Mouse (Mus musculus) left cerebral cortex, adult 2 months (tissue): ENCODE results near the gene Pnkp. TPM values are rescaled to one million over a fixed set of nuclear protein-coding genes. Genes with fewer than 3 reads are reported as not detected.
"Not testable (repeated sequence)": the region's sequence is repeated elsewhere in the genome, so short reads cannot be mapped to it uniquely, and the experiment has no call there.

Experiments used
- DNase-seq, 2 experiments: peaks; one replicate each; pipeline ENCODE4 v3.0.0; 2021 to 2022; ENCODE audit warnings: low spot score in 2 of 2, mixed read lengths in 1 of 2; ENCODE audit errors: extremely low spot score in 1 of 2
- H3K27ac ChIP-seq: fragments of 200-600 bp; 2 replicates; pipeline ENCODE4 v1.8.1; 2022
- H3K4me3 ChIP-seq: fragments of 200-600 bp; 2 replicates; pipeline ENCODE4 v1.8.1; 2022
- CTCF ChIP-seq: fragments of 200-600 bp; IDR thresholded peaks from 2 replicates; pipeline ENCODE4 v1.8.1; 2022; ENCODE audit warnings: antibody characterized with exemption, mild to moderate bottlenecking, moderate library complexity
- intact Hi-C: fragments of 180-260 bp; cut with DNase I; formaldehyde crosslinking; loops from one replicate; pipeline ENCODE4 v1.15.1; 2025
- total RNA-seq, 2 experiments: library from RNA; stranded (reverse); gene quantifications; 2 replicates each; pipeline ENCODE4 v1.2.3; 2021

Gene Pnkp
- total RNA-seq, 2 experiments from 2014 or later: 27.4 to 31.2 TPM

DNA sequence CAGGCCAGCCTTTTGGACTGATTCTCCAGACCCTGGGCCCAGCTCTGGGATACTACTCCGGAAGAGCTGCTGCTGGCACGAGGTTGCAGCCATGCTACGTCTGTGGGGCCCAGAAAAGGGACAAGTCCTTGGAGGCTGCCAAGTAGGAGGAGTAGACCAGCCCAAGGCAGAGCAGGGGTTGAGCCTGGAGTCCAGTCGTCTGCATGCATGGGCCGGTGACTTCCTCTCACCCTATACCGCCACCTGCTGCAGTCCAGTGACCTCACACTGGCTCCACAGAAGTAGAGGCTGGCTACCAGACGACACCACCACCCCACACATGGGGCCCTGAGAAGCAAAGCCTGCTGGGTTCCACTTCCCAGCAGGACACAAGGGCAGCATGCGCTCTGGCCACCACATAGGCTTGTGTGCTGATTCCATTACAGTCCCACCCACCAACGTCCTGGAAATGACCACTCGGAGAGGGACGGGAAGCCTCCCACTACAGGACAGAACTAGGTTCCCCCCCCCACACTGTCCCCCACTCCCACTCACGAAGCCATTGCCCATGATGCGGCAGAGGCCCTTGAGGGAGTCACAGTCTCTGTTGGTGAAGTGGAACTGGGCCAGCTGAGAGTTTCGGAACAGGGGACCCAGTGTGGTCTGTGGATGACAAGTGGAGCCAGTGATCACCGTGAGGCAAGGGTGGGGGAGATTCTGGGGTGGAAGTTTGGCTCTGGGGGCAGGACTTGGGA lies 9.5 kb downstream of the Pnkp start:
- intact Hi-C loops: no loop called here
- TF ChIP-seq CTCF: no peak; the same call in 1 of the 2 replicates
- DNase-seq: no peak
- H3K27ac ChIP-seq: peak overlapping the region; percentile 59; the same call in 1 of the 2 replicates
- H3K4me3 ChIP-seq: peak overlapping the region; percentile 77

GRCm38 (mm10) chr7:44867010-44867702 lies 10.2 kb downstream of the Pnkp start:
- intact Hi-C loops: no loop called here
- Histone ChIP-seq H3K4me3 (peak overlapping the region; percentile 77), H3K27ac (peak overlapping the region; percentile 44; the same call in 1 of the 2 replicates)
- no peak for DNase-seq
- TF ChIP-seq CTCF: no peak

GRCm38 (mm10) chr7:44867802-44868201 lies 10.9 kb downstream of the Pnkp start:
- Histone ChIP-seq H3K27ac (no peak overlapping the region), H3K4me3 (peak overlapping the region; percentile 77)
- DNase-seq: no peak
- intact Hi-C loops: loop anchor here (2.0 kb wide), 2 partner anchors 15 to 61 kb away; partner anchors contain the start of gene Ap2a1
- no peak for TF ChIP-seq CTCF

DNA sequence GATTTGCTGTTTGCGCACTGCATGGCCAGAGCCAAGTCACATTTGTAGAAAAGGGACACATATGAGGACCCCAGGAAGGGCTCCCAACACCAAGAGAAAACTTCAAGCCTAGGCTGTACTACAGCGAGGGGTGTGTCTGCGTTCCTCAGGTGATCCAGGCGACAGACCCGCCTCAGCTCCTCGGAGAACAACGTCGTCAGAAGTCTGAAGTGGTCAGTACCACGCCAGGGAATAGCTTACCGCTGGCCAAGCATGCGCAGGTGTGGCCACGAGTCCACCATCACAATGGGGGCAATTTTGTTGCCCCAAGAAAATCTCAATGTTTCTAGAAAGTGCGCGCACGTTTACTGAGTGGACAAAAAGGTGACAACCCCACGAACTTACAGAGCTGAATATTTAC lies 11.5 kb downstream of the Pnkp start:
- Histone ChIP-seq H3K27ac (peak overlapping the region; percentile 97), H3K4me3 (peak overlapping the region; percentile 77)
- TF ChIP-seq CTCF: no peak
- DNase-seq: no peak
- intact Hi-C loops: loop anchor here (2.0 kb wide), 2 partner anchors 16 to 60 kb away; partner anchors contain the start of gene Ap2a1

DNA sequence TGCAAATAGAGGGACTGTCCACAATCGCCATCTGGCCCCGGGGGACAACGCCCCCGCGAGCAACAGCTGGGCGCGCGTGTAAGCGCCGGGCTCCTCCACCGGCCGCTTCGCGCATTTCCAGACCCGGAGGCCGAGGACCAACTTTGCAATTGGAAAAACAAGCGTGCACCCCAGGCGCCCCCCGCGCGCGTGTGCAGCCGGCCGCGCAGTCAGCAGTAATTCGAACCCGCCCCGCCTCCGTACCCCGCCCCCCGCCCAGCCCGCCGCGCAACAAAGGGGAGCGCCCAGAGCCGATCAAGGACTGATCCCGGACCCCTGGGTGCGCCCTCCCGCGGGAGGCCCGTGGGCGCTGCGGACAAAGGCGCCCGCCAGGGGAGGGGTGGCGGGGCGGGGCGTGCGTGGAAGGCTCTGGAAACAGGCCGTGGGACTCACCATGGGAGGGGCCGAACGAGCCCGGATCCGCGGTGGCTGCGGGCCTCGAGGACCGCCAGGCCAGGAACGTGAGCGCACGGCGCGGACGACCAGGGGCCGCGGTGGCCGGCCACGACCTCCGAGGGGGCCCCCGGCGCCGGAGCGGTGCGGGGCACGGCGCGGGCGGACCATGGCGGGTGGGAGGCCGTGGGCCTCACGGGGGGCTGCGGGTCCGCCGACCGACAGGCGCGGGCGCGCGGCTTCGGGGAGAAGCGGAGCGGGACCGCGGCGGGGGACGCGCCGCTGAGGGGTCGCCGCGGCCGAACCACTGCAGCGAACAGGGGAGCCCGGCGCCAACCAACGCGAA lies 12.2 kb downstream of the Pnkp start:
- peak overlapping the region; percentile 97 for H3K27ac ChIP-seq
- peak overlapping the region; percentile 77 for H3K4me3 ChIP-seq
- no peak; the same call in 1 of the 2 replicates for TF ChIP-seq CTCF
- DNase-seq: peak in 1 of 2 experiments; percentile 72
- intact Hi-C loops: loop anchor here (1.0 to 2.0 kb wide), 3 partner anchors 16 to 60 kb away; partner anchors contain the start of genes Ap2a1 and Fuz

GRCm38 (mm10) chr7:44869697-44870528 lies 13.0 kb downstream of the Pnkp start, which contains the start of gene Ptov1:
Gene Ptov1, minus strand, starts transcription at chr7:44869788.
- TF ChIP-seq CTCF: no peak
- intact Hi-C loops: loop anchor here (1.0 to 2.0 kb wide), 4 partner anchors 15 to 59 kb away; partner anchors contain the start of genes Ap2a1 and Fuz
- H3K4me3 ChIP-seq: peak within 1 kb of the TSS; percentile 77
- peak within 1 kb of the TSS; percentile 97 for H3K27ac ChIP-seq
- peak; percentile 90 to 94 for DNase-seq

DNA sequence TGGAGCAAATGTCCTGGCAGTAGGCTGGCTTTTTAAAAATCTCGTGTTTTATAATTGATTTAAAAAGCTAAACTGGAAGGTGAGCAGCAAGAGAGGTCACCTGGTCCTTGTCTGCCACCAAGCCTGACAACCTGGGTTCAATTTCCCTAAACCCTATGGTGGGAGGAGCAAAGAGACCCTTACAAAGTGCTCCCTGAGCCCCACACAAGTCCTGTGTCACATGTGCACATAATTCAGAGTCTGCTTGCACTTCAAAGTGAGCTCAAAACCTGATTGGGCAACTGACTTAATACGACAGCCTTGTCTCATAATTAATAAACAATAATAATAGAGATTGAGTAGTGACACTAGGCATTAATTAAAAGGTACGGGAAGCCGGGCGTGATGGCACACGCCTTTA lies 13.7 kb downstream of the Pnkp start:
- H3K4me3 ChIP-seq: peak overlapping the region; percentile 77; the same call in 1 of the 2 replicates
- intact Hi-C loops: loop anchor here (2.0 kb wide), 1 partner anchor 14 kb away; no protein-coding TSS in a partner anchor
- TF ChIP-seq CTCF: no peak
- DNase-seq: no peak
- H3K27ac ChIP-seq: peak overlapping the region; percentile 97; the same call in 1 of the 2 replicates

GRCm38 (mm10) chr7:44871181-44871580 lies 14.2 kb downstream of the Pnkp start:
- intact Hi-C loops: loop anchor here (2.0 kb wide), 1 partner anchor 14 kb away; no protein-coding TSS in a partner anchor
- TF ChIP-seq CTCF: no peak
- Histone ChIP-seq H3K27ac (no peak overlapping the region), H3K4me3 (no peak overlapping the region)
- no peak for DNase-seq

GRCm38 (mm10) chr7:44871774-44872173 lies 14.8 kb downstream of the Pnkp start:
- H3K27ac ChIP-seq, DNase-seq, H3K4me3 ChIP-seq: not testable (repeated sequence)
- peak; percentile 41 for TF ChIP-seq CTCF
- intact Hi-C loops: loop anchor here (2.0 kb wide), 1 partner anchor 13 kb away; no protein-coding TSS in a partner anchor

DNA sequence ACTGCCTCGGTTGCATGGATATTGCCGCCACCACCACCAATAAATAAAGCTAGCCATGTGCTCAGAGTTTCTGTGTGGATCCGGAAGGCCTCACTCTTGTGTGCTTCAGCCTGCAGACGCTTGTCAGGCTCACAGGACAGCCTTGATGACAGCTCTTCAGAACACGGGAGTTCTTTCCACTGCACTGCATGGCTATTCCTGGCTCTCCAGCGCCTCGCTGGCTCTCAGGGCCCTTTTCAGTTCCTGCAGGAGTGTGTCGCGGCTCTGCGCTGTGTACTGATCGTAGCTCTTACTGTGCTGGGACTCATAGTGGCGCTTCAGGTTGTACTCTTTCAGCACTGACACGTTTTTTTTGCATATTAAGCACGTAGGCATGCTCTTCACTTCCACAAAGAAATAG lies 20.9 kb downstream of the Pnkp start:
- no peak overlapping the region for H3K27ac ChIP-seq
- H3K4me3 ChIP-seq: no peak overlapping the region
- no peak for TF ChIP-seq CTCF
- DNase-seq: no peak
- intact Hi-C loops: no loop called here
